Mouse (Mus musculus) E14TG2a.4 (cell line): Measurements from ENCODE around the gene Gga1.

Experiments
- CTCF ChIP-seq: conservative IDR thresholded peaks from 2 replicates; pipeline ENCODE4 v1.5.1; 2014; ENCODE audit warnings: low read length
- NANOG ChIP-seq: IDR thresholded peaks from 2 replicates; pipeline ENCODE4 v1.6.1; 2014; ENCODE audit warnings: borderline replicate concordance, low read length, mixed read lengths

GRCm38 (mm10) chr15:78842371-78843163 lies 34.4 kb upstream of the Gga1 start, which contains the start of gene Cdc42ep1:
- TF ChIP-seq CTCF (no peak), NANOG (no peak)
